Mouse (Mus musculus): ENCODE results near the gene Zfp385c.

The Zfp385c gene

DNA sequence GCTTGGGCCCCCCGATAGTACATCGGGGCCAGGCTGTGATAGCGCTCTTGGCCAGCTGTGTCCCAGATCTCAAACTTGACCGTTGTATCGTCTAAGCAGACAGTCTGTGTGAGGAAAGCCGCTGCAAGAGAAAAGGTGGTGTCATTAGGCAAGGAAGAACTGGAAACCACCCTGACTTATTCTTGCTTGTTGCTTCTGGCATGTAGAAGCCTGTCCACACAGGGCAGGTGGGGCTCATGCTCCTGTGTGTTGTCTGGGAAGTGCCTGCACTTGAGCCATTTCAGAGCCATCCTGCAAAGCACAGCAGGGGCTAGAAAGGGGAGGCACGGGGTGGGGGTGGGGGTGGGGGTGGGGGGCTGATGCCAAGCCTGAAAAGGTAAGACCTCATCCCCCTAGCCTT, 26.2 kb upstream of the Zfp385c start:
- WGBS, result 85% methylated on average over 7 of the region's 7 CpGs

- 57% methylated on average over 3 of the region's 3 CpGs for WGBS
Observed at GRCm38 (mm10) chr11:100716649-100717048, 24.4 kb upstream of the Zfp385c start.

DNA sequence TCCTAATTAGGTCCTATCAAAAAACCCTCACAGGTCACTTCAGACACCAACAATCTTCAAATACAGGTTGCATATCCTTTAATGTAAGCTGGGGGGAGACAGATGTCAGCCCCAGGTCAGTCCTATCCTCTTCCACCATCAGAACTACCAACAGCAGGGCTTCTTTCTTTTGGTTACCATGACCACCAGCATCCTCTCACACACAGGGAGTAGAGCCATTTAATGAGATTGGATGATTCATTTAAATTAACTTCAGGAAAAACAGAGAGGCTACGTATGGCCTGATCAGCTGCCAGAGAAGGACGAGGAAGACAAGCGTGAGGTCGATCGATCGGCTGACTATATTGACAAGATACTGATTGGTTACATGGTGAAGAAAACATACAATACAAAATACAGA, 22.7 kb upstream of the Zfp385c start:
- 49% methylated on average over 6 of the region's 6 CpGs for WGBS

- 43% methylated on average over 6 of the region's 6 CpGs for WGBS
Observed at GRCm38 (mm10) chr11:100714534-100714915, 22.3 kb upstream of the Zfp385c start.

- 22% methylated on average over 38 of the region's 38 CpGs for WGBS
Observed at GRCm38 (mm10) chr11:100713735-100714533, 21.7 kb upstream of the Zfp385c start, which contains the start of gene Hspb9. TSS of gene Hspb9 (plus strand) at chr11:100713850.

- 63% methylated on average over 4 of the region's 4 CpGs for WGBS
Observed at GRCm38 (mm10) chr11:100713174-100713573, 20.9 kb upstream of the Zfp385c start.

DNA sequence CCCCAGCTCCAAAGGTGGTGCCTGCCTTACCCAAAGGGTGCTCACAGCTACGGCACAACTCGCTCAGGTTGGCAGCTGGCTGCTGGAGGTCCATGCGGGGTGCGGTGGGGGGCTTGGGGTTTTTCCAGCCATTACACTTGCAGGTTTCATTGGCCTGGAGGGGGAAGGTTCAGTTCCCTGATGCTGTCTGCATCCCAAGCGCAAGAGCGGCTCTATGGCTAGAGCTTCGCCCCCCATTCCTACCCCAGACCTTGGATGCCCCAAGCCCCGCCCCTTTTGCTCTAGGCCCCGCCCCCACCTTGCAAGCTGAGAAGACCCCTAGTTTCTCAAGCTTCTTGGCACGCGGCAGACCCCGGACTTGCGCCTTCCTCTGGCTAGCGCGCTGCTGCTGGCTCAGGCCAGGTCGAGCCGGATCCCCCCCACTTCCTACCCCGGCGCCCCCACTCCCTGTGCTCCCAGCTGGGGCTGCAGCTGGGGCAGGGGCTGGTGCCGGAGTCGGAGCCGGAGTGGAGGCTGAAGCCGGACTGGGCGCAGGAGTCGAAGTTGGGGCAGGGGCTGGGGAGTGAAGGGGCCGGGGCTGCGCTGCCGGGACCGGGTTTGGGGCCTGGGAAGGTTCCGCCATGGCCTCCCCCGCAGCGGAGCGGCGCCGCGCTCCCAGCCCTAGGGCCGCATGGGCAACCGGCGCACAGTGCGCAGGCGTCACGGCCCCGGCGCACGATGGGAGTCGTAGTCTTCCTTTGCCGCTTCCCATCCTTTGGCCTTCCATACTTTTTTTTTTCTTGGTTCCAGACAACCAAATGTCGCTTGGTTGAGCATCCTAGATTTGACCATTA, 19.7 kb upstream of the Zfp385c start, which contains the start of gene Kat2a:
Gene Kat2a, minus strand, starts transcription at position 683 of the 833 bp plus-strand sequence.
- under 1% methylated on average over 46 of the region's 48 CpGs for WGBS

GRCm38 (mm10) chr11:100710977-100711376, 18.7 kb upstream of the Zfp385c start:
- 79% methylated on average over 4 of the region's 4 CpGs for WGBS

DNA sequence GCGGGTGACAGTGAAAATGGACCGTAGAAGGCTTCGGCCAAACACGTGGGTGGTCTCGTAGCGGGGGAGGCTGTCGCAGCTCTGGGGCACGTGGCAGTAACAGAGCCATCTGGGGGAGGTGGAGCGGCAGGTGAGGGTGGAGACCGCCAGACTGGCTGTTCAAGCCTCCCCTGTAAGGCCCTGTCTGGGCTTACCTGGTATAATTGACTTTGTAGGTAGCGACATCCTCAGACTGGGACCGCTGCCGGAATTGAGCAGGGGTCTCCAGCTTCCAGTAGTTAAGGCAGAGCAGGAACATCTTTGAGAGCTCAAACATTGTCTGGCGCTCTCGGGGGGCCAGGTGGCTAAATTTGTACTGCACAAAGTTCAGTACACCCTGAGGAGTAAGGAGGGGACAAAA, 18.3 kb upstream of the Zfp385c start:
- 81% methylated on average over 15 of the region's 15 CpGs for WGBS

DNA sequence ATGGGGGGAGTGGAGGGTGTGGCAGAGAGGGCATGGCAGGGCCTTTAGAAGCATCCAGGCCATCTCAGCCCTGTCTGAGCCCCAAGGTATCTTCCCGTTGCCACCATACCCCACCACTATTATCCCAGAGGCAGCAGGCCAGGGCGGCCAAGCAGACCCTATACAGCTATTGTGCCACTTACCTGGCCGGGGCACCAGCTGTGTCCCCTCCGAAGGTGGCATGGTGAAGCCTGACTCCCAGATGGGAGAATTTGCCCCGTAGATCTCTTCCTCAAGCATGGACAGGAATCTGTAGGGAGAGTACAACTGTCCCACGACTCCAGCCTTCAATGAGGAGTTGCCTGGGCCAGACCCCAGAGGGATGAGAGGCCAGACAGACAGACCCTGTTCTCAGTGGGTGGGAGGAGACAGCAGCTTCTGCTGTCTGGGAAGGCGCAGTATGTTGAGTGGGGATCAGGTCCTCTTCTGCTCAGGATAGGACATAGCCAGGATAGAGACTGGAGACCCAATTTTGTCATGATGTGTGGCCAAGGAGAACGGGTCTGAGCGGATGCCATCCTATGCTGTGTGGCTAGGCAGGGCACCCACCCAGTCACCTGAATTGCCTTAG, 17.1 kb upstream of the Zfp385c start:
- 94% methylated on average over 9 of the region's 9 CpGs for WGBS

- 94% methylated on average over 23 of the region's 23 CpGs for WGBS
Observed at GRCm38 (mm10) chr11:100705095-100705747, 13.0 kb upstream of the Zfp385c start.

- 49% methylated on average over 7 of the region's 7 CpGs for WGBS
Observed at GRCm38 (mm10) chr11:100703851-100704531, 11.7 kb upstream of the Zfp385c start, which contains the start of gene Dhx58. TSS of gene Dhx58 (minus strand) at chr11:100704271.

DNA sequence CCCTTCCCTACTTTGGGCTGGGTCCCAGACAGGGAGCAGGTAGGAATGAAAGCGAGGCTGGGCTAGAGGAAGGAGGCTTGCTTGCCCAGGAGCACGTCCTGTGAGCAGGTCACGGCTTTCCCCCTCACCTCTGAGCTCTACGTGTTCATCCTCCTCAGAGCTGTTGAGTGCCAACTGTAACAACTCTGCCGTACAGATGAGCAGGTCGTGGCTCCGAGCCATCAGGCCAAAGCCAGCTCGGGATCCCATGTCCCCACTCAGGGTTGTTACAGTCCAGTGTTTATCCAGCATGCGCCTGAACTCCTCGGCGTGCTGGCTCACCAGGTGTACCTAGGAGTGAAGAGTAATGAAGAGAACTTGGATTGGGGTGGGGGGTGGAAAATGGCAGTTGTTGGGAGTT, 11.1 kb upstream of the Zfp385c start:
- 76% methylated on average over 11 of the region's 11 CpGs for WGBS

DNA sequence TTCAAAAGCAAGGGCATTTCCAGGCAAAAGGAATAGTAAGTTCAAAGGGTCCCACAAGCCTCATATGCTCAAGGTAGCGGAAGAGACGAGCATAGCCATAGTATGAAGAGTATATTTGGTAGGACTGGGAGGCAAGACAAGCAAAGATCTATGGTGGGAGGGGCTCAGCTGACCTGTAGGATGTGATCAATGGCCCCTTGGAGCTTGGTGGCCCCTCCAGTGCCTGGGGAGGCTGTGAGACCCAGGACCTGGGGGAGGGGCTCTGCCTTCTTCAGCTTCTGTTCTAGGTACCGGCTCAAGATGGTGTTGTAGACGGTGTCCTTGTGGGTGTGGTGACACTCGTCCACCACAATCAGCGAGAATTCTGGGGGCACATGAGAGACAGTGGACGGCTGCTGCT, 10.7 kb upstream of the Zfp385c start:
- 43% methylated on average over 7 of the region's 7 CpGs for WGBS

- WGBS, result 37% methylated on average over 19 of the region's 19 CpGs
Observed at GRCm38 (mm10) chr11:100702081-100702851, 10.0 kb upstream of the Zfp385c start.

GRCm38 (mm10) chr11:100701301-100701700, 9.0 kb upstream of the Zfp385c start:
- 34% methylated on average over 14 of the region's 14 CpGs for WGBS

- 88% methylated on average over 3 of the region's 3 CpGs for WGBS
Observed at GRCm38 (mm10) chr11:100700710-100701109, 8.5 kb upstream of the Zfp385c start.

GRCm38 (mm10) chr11:100697921-100698320, 5.7 kb upstream of the Zfp385c start:
- 88% methylated on average over 7 of the region's 7 CpGs for WGBS

DNA sequence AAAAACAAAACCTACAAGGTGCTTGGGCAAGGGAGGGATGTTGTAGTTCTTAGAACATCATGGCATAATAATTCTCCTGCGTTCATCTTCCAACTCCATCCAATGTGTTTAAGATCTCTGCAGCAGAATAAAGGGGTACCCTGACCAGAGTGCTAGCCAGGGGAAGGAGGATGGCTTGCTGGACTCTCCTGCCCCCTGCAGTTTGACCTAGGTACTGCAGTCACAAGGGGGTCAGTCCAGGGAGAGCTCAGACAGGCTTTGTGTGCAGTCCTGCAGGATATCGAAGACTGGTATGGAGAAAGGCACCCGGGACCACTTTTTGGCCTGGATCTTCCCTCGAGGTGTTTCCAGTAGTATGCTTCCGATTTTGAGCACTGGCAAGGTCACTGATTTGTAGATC, 2.7 kb upstream of the Zfp385c start:
- 50% methylated on average over 5 of the region's 5 CpGs for WGBS

DNA sequence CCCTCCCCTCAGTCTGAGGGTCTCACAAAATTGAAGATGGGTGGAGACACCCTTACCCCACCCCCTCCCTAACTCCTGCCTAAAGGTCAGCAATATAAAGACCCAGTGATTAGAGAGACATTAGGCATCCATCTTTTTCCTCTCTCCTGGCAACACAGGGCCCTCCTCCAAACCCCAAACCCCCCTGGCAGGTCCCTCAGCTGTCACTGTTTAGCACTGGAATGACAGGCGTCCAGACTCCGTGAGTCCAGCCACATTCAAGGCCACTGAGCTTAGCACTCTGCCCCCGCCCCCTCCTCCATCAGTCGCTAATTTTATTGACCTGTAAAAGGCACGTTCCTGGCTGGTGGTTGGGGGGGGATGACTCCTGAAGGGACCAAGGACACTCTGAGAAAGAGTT, 899 bp upstream of the Zfp385c start:
- WGBS, result 54% methylated on average over 5 of the region's 5 CpGs

All from cerebral cortex, adult 2 months (tissue).